In the genomic region with DNA sequence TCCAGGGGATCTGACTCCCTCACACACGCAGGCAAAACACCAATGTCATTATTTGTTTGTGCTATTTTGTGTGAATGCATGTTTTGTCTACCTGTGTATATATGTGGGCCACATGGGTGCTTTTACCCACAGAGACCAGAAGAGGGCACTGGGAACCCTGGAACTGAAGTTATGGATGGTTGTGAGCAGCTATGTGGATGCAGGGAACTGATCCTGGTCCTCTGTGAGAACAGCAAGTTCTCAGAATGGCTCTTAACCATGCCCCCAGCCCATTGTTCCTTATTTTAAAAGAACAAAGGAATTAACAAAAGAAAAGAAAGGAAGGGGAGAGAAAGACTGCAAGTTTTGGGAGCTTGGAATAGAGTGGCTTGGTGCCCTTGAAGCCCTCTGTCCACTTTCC, we compare ENCODE assay signal across 31 mouse cellular contexts. TPM values are rescaled to one million over a fixed set of nuclear protein-coding genes. Genes with fewer than 3 reads are reported as not detected.
DNase-seq lines count a peak whose midpoint lies in the region; ATAC-seq and TF ChIP-seq lines count a peak whose summit lies in the region.
"Had no signal": no experiment of that assay in that cellular context is flagged by ENCODE, and none has a peak within 500 bp of the region (broad histone marks: within the 10 kb centered on the region; RNA-seq: fewer than 3 reads in every experiment).

No protein-coding gene starts in this region.

- TF ChIP-seq CTCF in intestine, postnatal 0 days (IDR thresholded peaks at IDR 0.05; ENCODE audit: low read depth) = 0 out of 2 replicates have a peak, but pooled peaks have one; percentile 5
- no peak for TF ChIP-seq CTCF in midbrain, postnatal 0 days (IDR thresholded peaks at IDR 0.05)

- no peaks in the 10 kb centered on the region for H3K36me3 ChIP-seq in forebrain, embryonic 11.5 days (ENCODE audit: control insufficient read depth, insufficient read depth, low read length)
- H3K36me3 ChIP-seq in forebrain, embryonic 10.5 days (replicated peaks) = no peaks in the 10 kb centered on the region
- H3K36me3 ChIP-seq in intestine, postnatal 0 days (ENCODE audit: control insufficient read depth, insufficient read depth) = no peaks in the 10 kb centered on the region
- H3K36me3 ChIP-seq in intestine, embryonic 15.5 days = no peaks in the 10 kb centered on the region
- no peaks in the 10 kb centered on the region for H3K36me3 ChIP-seq in midbrain, postnatal 0 days (ENCODE audit: insufficient read depth, low read length)
- H3K36me3 ChIP-seq: embryonic facial prominence, embryonic 10.5 days; embryonic facial prominence, embryonic 13.5 days; G1E; hindbrain, embryonic 10.5 days; hindbrain, embryonic 13.5 days had no signal

- H3K4me1 ChIP-seq in forebrain, embryonic 11.5 days (replicated peaks; ENCODE audit: control insufficient read depth, insufficient read depth, low read length) = no peaks in the 10 kb centered on the region
- H3K4me1 ChIP-seq in forebrain, embryonic 10.5 days = peaks cover 12% of the 10 kb centered on the region
- no peaks in the 10 kb centered on the region for H3K4me1 ChIP-seq in intestine, postnatal 0 days (replicated peaks; ENCODE audit: control insufficient read depth, insufficient read depth, low read length)
- 0 out of 2 replicates have a peak, but pooled peaks cover 5% of the 10 kb centered on the region for H3K4me1 ChIP-seq in intestine, embryonic 15.5 days (replicated peaks)
- H3K4me1 ChIP-seq in midbrain, postnatal 0 days (ENCODE audit: insufficient read depth, low read length) = no peaks in the 10 kb centered on the region

- H3K27me3 ChIP-seq in forebrain, embryonic 11.5 days (ENCODE audit: control insufficient read depth, insufficient read depth, low read length) = no peaks in the 10 kb centered on the region
- H3K27me3 ChIP-seq in forebrain, embryonic 10.5 days (ENCODE audit: poor library complexity, severe bottlenecking) = no peaks in the 10 kb centered on the region
- no peaks in the 10 kb centered on the region for H3K27me3 ChIP-seq in intestine, postnatal 0 days (replicated peaks; ENCODE audit: control insufficient read depth, insufficient read depth, low read length)
- H3K27me3 ChIP-seq in intestine, embryonic 15.5 days (replicated peaks) = no peaks in the 10 kb centered on the region
- H3K27me3 ChIP-seq in midbrain, postnatal 0 days (ENCODE audit: insufficient read depth, low read length) = no peaks in the 10 kb centered on the region
- H3K27me3 ChIP-seq: embryonic facial prominence, embryonic 13.5 days; hindbrain, embryonic 13.5 days had no signal

- peak; percentile 7 for DNase-seq in forebrain, embryonic 11.5 days (ENCODE audit: low spot score)
- DNase-seq in forebrain, embryonic 10.5 days (ENCODE audit: extremely low spot score, low spot score) = no peak
- DNase-seq in ES-CJ7 (ENCODE audit: low read depth, low spot score) (peak; percentile 61), R1 (ENCODE audit: low read depth, low spot score) (peak; percentile 84)
- DNase-seq in midbrain, postnatal 0 days (ENCODE audit: low spot score) = no peak
- DNase-seq in ovary, adult 18-20 months (ENCODE audit: low spot score) = no peak
- DNase-seq: adrenal gland, postnatal 10 days; adrenal gland, postnatal 36 days; B cell, adult 2 months; cerebellum, adult 18-20 months; cerebellum, adult 9-10 months; cerebellum, postnatal 25 days; embryo, embryonic 11 days; forebrain, postnatal 0 days; gastrocnemius, adult 2 months; gastrocnemius, postnatal 14 days; heart, postnatal 36 days; kidney, adult 2 months had no signal

- H3K4me3 ChIP-seq in forebrain, embryonic 11.5 days (ENCODE audit: low read depth, low read length) = no peak overlapping the region
- H3K4me3 ChIP-seq in forebrain, embryonic 10.5 days = no peak overlapping the region
- H3K4me3 ChIP-seq in intestine, postnatal 0 days (ENCODE audit: low read depth, low read length) = no peak overlapping the region
- no peak overlapping the region for H3K4me3 ChIP-seq in intestine, embryonic 15.5 days (replicated peaks)
- H3K4me3 ChIP-seq in midbrain, postnatal 0 days (ENCODE audit: low read depth, low read length) = no peak overlapping the region
- H3K4me3 ChIP-seq: embryonic facial prominence, embryonic 10.5 days; embryonic facial prominence, embryonic 13.5 days; erythroblast, embryonic 14.5 days; gastrocnemius, adult 2 months; hindbrain, embryonic 10.5 days; hindbrain, embryonic 13.5 days had no signal

- no peak overlapping the region for H3K9ac ChIP-seq in forebrain, embryonic 11.5 days (ENCODE audit: low read length)
- no peak overlapping the region for H3K9ac ChIP-seq in intestine, postnatal 0 days (ENCODE audit: low read depth, low read length)
- H3K9ac ChIP-seq in intestine, embryonic 15.5 days = no peak overlapping the region
- no peak overlapping the region for H3K9ac ChIP-seq in midbrain, postnatal 0 days (replicated peaks; ENCODE audit: low read length, poor library complexity, severe bottlenecking)
- H3K9ac ChIP-seq: embryonic facial prominence, embryonic 13.5 days; forebrain, postnatal 0 days; hindbrain, embryonic 13.5 days had no signal

- H3K9me3 ChIP-seq in forebrain, embryonic 11.5 days (ENCODE audit: control insufficient read depth, low read length) = no peaks in the 10 kb centered on the region
- H3K9me3 ChIP-seq in forebrain, embryonic 10.5 days = no peaks in the 10 kb centered on the region
- no peaks in the 10 kb centered on the region for H3K9me3 ChIP-seq in intestine, postnatal 0 days (ENCODE audit: control insufficient read depth)
- no peaks in the 10 kb centered on the region for H3K9me3 ChIP-seq in intestine, embryonic 15.5 days
- H3K9me3 ChIP-seq in midbrain, postnatal 0 days (ENCODE audit: low read length) = no peaks in the 10 kb centered on the region
- H3K9me3 ChIP-seq: hindbrain, embryonic 13.5 days had no signal

- no peak for ATAC-seq in forebrain, embryonic 11.5 days (replicated peaks; ENCODE audit: low FRiP score)
- no peak for ATAC-seq in intestine, postnatal 0 days
- ATAC-seq in intestine, embryonic 15.5 days = no peak
- ATAC-seq in midbrain, postnatal 0 days (ENCODE audit: low FRiP score) = no peak
- ATAC-seq: forebrain, embryonic 14.5 days; forebrain, postnatal 0 days; hindbrain, embryonic 16.5 days; intestine, embryonic 16.5 days had no signal

- no peak overlapping the region for H3K27ac ChIP-seq in forebrain, embryonic 11.5 days (ENCODE audit: low read depth, low read length)
- no peak overlapping the region for H3K27ac ChIP-seq in forebrain, embryonic 10.5 days
- no peak overlapping the region for H3K27ac ChIP-seq in intestine, postnatal 0 days (ENCODE audit: low read depth, low read length)
- no peak overlapping the region for H3K27ac ChIP-seq in intestine, embryonic 15.5 days
- H3K27ac ChIP-seq in midbrain, postnatal 0 days (ENCODE audit: low read depth, low read length) = no peak overlapping the region
- H3K27ac ChIP-seq: embryonic facial prominence, embryonic 10.5 days; embryonic facial prominence, embryonic 13.5 days; gastrocnemius, adult 2 months; hindbrain, embryonic 10.5 days; hindbrain, embryonic 13.5 days had no signal

- WGBS in forebrain, embryonic 11.5 days = 90% methylated on average over 1 of the region's 1 CpGs
- 95% methylated on average over 1 of the region's 1 CpGs for WGBS in forebrain, embryonic 10.5 days
- WGBS in intestine, postnatal 0 days = 77% methylated on average over 1 of the region's 1 CpGs
- 94% methylated on average over 1 of the region's 1 CpGs for WGBS in intestine, embryonic 15.5 days
- WGBS in midbrain, postnatal 0 days = 97% methylated on average over 1 of the region's 1 CpGs

- no peak overlapping the region for H3K4me2 ChIP-seq in forebrain, embryonic 11.5 days (ENCODE audit: low read depth, low read length, severe bottlenecking)
- no peak overlapping the region for H3K4me2 ChIP-seq in intestine, postnatal 0 days (replicated peaks; ENCODE audit: low read depth)
- H3K4me2 ChIP-seq in intestine, embryonic 15.5 days (replicated peaks) = no peak overlapping the region
- H3K4me2 ChIP-seq in midbrain, postnatal 0 days (ENCODE audit: low read depth, low read length, poor library complexity, severe bottlenecking) = no peak overlapping the region
- H3K4me2 ChIP-seq: embryonic facial prominence, embryonic 13.5 days; heart, embryonic 11.5 days; hindbrain, embryonic 13.5 days had no signal

RNA-seq across cellular contexts. Expression of a gene that starts 16.1 kb away (rescaled TPM):
- 3.4 and 3.5 TPM in 2 replicates for polyA plus RNA-seq in forebrain, embryonic 11.5 days (2014; fragmentation: Nextera tagmentation; extraction: Ambion mirVana)
- polyA plus RNA-seq in forebrain, embryonic 10.5 days (2016; fragmentation: Nextera tagmentation; extraction: Ambion mirVana) = 4.0 and 4.1 TPM in 2 replicates
- 3.2 and 4.5 TPM in 2 replicates for polyA plus RNA-seq in intestine, postnatal 0 days (2015; fragmentation: Nextera tagmentation; extraction: Ambion mirVana)
- polyA plus RNA-seq in intestine, embryonic 15.5 days (2015; fragmentation: Nextera tagmentation; extraction: Ambion mirVana) = 10.3 and 10.4 TPM in 2 replicates
- total RNA-seq in midbrain, postnatal 0 days (2014; rRNA removed) = 2.7 TPM in 1 of 2 replicates, not detected in the other
- polyA plus RNA-seq in midbrain, postnatal 0 days (2015; fragmentation: Nextera tagmentation; extraction: Ambion mirVana) = 0.58 and 0.90 TPM in 2 replicates
- total RNA-seq: CH12.LX, G1E had no signal
- polyA plus RNA-seq: G1E had no signal

RNA-seq across cellular contexts. Expression of a gene that starts 54.2 kb away (rescaled TPM):
- polyA plus RNA-seq in forebrain, embryonic 11.5 days (2014; fragmentation: Nextera tagmentation; extraction: Ambion mirVana) = 14.3 and 15.0 TPM in 2 replicates
- 14.6 and 14.9 TPM in 2 replicates for polyA plus RNA-seq in forebrain, embryonic 10.5 days (2016; fragmentation: Nextera tagmentation; extraction: Ambion mirVana)
- 102 and 104 TPM in 2 replicates for polyA plus RNA-seq in intestine, postnatal 0 days (2015; fragmentation: Nextera tagmentation; extraction: Ambion mirVana)
- 21.7 and 23.5 TPM in 2 replicates for polyA plus RNA-seq in intestine, embryonic 15.5 days (2015; fragmentation: Nextera tagmentation; extraction: Ambion mirVana)
- total RNA-seq in midbrain, postnatal 0 days (2014; rRNA removed) = 24.5 and 46.1 TPM in 2 replicates
- 24.8 and 29.5 TPM in 2 replicates for polyA plus RNA-seq in midbrain, postnatal 0 days (2015; fragmentation: Nextera tagmentation; extraction: Ambion mirVana)
- total RNA-seq: CH12.LX had no signal

Comparison
In these comparisons a context has a peak if more than half of its experiments do, and no peak if none do; other contexts are left out.
1. DNase-seq: peak in forebrain, embryonic 11.5 days (single experiment), ES-CJ7 (single experiment) and R1 (single experiment); none in forebrain, embryonic 10.5 days (single experiment), midbrain, postnatal 0 days (single experiment) and ovary, adult 18-20 months (single experiment).